In the genomic region with DNA sequence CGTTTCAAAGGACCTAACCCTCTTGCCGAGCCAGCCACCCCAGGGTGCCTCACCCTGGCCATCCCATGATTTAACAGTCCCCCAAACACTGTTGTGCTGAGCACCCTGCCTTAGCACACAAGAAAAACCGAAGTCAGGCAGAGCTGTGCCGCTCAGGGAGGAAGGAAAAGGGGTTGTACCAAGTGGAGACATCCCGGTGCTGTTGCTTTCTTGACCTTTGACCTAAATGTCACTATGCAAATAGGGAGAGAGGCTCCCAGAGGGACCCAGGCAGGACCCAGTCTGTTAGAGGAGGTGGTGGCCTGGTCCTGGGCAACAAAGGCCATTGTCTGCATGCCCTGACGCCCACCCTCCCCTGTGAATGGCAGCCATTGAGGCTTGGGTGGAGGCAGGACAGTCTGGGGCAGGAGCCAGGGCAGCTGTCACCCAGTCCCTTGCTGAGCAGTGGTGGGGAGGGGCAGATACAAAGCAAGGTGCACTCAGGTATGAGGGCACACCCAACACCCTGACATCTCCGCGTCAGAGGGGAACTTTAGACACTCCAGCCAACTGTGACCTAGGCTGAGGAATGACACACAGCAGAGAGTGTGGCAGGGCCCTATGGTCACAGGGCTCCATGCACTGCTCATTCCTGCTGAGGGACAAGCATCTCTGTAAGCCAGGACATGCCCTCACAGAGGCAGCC, we compare ENCODE assay signal across 12 mouse cellular contexts. TPM values are rescaled to one million over a fixed set of nuclear protein-coding genes. Genes with fewer than 3 reads are reported as not detected.
DNase-seq lines count a peak whose midpoint lies in the region; ATAC-seq and TF ChIP-seq lines count a peak whose summit lies in the region.
"Had no signal": no experiment of that assay in that cellular context is flagged by ENCODE, and none has a peak within 500 bp of the region (broad histone marks: within the 10 kb centered on the region; RNA-seq: fewer than 3 reads in every experiment).

No protein-coding gene starts in this region.

- peak overlapping the region; percentile 57 for H3K27ac ChIP-seq in lung, embryonic 16.5 days (ENCODE audit: low read length)
- H3K27ac ChIP-seq in embryonic facial prominence, embryonic 10.5 days (replicated peaks) = 0 out of 2 replicates have a peak overlapping the region, but pooled peaks have one; percentile 30
- peak overlapping the region; percentile 90 for H3K27ac ChIP-seq in small intestine, adult 2 months (ENCODE audit: insufficient read depth, low read depth, low read length)
- H3K27ac ChIP-seq: embryonic facial prominence, embryonic 13.5 days; hindbrain, embryonic 12.5 days had no signal

- no peak for TF ChIP-seq POLR2A in small intestine, adult 2 months (IDR thresholded peaks at IDR 0.05; ENCODE audit: low read depth, low read length)

- no peak overlapping the region for H3K9ac ChIP-seq in lung, embryonic 16.5 days (ENCODE audit: low read length)
- H3K9ac ChIP-seq: hindbrain, embryonic 12.5 days had no signal

- no peak for TF ChIP-seq CTCF in small intestine, adult 2 months (IDR thresholded peaks at IDR 0.05; ENCODE audit: extremely low read depth, insufficient read length, insufficient replicate concordance, low read depth, low read length)

- H3K4me3 ChIP-seq in lung, embryonic 16.5 days (ENCODE audit: low read length) = no peak overlapping the region
- no peak overlapping the region for H3K4me3 ChIP-seq in embryonic facial prominence, embryonic 10.5 days
- H3K4me3 ChIP-seq in small intestine, adult 2 months (ENCODE audit: low read depth, low read length) = no peak overlapping the region
- H3K4me3 ChIP-seq: embryonic facial prominence, embryonic 13.5 days; hindbrain, embryonic 12.5 days had no signal

- no peaks in the 10 kb centered on the region for H3K27me3 ChIP-seq in lung, embryonic 16.5 days (ENCODE audit: control insufficient read depth, insufficient read depth, low read depth, low read length)
- peaks cover 8% of the 10 kb centered on the region for H3K27me3 ChIP-seq in embryonic facial prominence, embryonic 10.5 days (replicated peaks; ENCODE audit: low read depth, poor library complexity, severe bottlenecking)
- no peaks in the 10 kb centered on the region for H3K27me3 ChIP-seq in small intestine, adult 2 months (ENCODE audit: control insufficient read depth, insufficient read depth, low read length)
- H3K27me3 ChIP-seq: embryonic facial prominence, embryonic 13.5 days; hindbrain, embryonic 12.5 days had no signal

- H3K4me1 ChIP-seq in lung, embryonic 16.5 days (replicated peaks; ENCODE audit: control insufficient read depth, insufficient read depth, low read length) = peaks cover 24% of the 10 kb centered on the region
- H3K4me1 ChIP-seq in embryonic facial prominence, embryonic 10.5 days = peaks cover 28% of the 10 kb centered on the region
- peaks cover 41% of the 10 kb centered on the region for H3K4me1 ChIP-seq in small intestine, adult 2 months (ENCODE audit: control insufficient read depth, insufficient read depth, insufficient read length, low read length)
- H3K4me1 ChIP-seq: hindbrain, embryonic 12.5 days had no signal

- no peak overlapping the region for H3K4me2 ChIP-seq in lung, embryonic 16.5 days (ENCODE audit: low read depth, low read length)
- H3K4me2 ChIP-seq: embryonic facial prominence, embryonic 13.5 days; hindbrain, embryonic 12.5 days had no signal

- no peaks in the 10 kb centered on the region for H3K9me3 ChIP-seq in lung, embryonic 16.5 days (ENCODE audit: control insufficient read depth, low read length)
- H3K9me3 ChIP-seq in embryonic facial prominence, embryonic 10.5 days = no peaks in the 10 kb centered on the region
- H3K9me3 ChIP-seq: embryonic facial prominence, embryonic 13.5 days; G1E; hindbrain, embryonic 12.5 days had no signal

- no peaks in the 10 kb centered on the region for H3K36me3 ChIP-seq in lung, embryonic 16.5 days (ENCODE audit: control insufficient read depth, insufficient read depth, low read length)
- no peaks in the 10 kb centered on the region for H3K36me3 ChIP-seq in embryonic facial prominence, embryonic 10.5 days (replicated peaks)
- H3K36me3 ChIP-seq in small intestine, adult 2 months (ENCODE audit: control insufficient read depth, insufficient read depth, low read length) = peaks cover 16% of the 10 kb centered on the region
- H3K36me3 ChIP-seq: embryonic facial prominence, embryonic 13.5 days; G1E; hindbrain, embryonic 12.5 days had no signal

- DNase-seq in lung, postnatal 14 days = no peak
- peak; percentile 62 for DNase-seq in R1 (ENCODE audit: low read depth, low spot score)
- no peak for DNase-seq in embryonic facial prominence, embryonic 10.5 days (ENCODE audit: low spot score)
- no peak for DNase-seq in kidney, postnatal 36 days
- DNase-seq in right cerebral cortex, postnatal 25 days = no peak
- DNase-seq: cerebellum, adult 11 months; kidney, postnatal 10 days had no signal

- ATAC-seq in lung, embryonic 16.5 days (ENCODE audit: low read depth) = no peak

- WGBS in lung, embryonic 16.5 days = 45% methylated on average over 8 of the region's 8 CpGs
- 47% methylated on average over 8 of the region's 8 CpGs for WGBS in embryonic facial prominence, embryonic 10.5 days
- WGBS in small intestine, adult 2 months = 28% methylated on average over 8 of the region's 8 CpGs

RNA-seq across cellular contexts. Expression of gene Get4, which starts 33.4 kb away (rescaled TPM):
- polyA plus RNA-seq in lung, embryonic 16.5 days (2015; fragmentation: Nextera tagmentation; extraction: Ambion mirVana) = 174 and 177 TPM in 2 replicates
- 188 and 189 TPM in 2 replicates for polyA plus RNA-seq in embryonic facial prominence, embryonic 10.5 days (2016; fragmentation: Nextera tagmentation; extraction: Ambion mirVana)
- polyA plus RNA-seq in small intestine, adult 2 months (2012; rRNA removed) = 82.6 and 240 TPM in 2 replicates

RNA-seq across cellular contexts. Expression of gene Adap1, which starts 39.9 kb away (rescaled TPM):
- polyA plus RNA-seq in lung, embryonic 16.5 days (2015; fragmentation: Nextera tagmentation; extraction: Ambion mirVana) = 1.7 and 1.9 TPM in 2 replicates
- 0.51 and 0.54 TPM in 2 replicates for polyA plus RNA-seq in embryonic facial prominence, embryonic 10.5 days (2016; fragmentation: Nextera tagmentation; extraction: Ambion mirVana)
- polyA plus RNA-seq in small intestine, adult 2 months (2012; rRNA removed) = 57.8 and 234 TPM in 2 replicates

Comparison
In these comparisons a context has a peak if more than half of its experiments do, and no peak if none do; other contexts are left out.
1. H3K27ac ChIP-seq: peak in every context shown above with its lines; median percentile 90 in small intestine, adult 2 months; 57 in lung, embryonic 16.5 days; 30 in embryonic facial prominence, embryonic 10.5 days.
2. RNA of gene Adap1, which starts 39.9 kb away (polyA plus RNA-seq): 57.8 to 234 TPM in small intestine, adult 2 months; 1.7 to 1.9 TPM in lung, embryonic 16.5 days and 0.51 to 0.54 TPM in embryonic facial prominence, embryonic 10.5 days; every median in the first group is over 10 times any median in the second.